Mouse (Mus musculus) heart, adult 18-20 months (tissue): ENCODE data around the gene 2010111I01Rik. TPM values are rescaled to one million over a fixed set of nuclear protein-coding genes. Genes with fewer than 3 reads are reported as not detected.
"Not testable (repeated sequence)": the region's sequence is repeated elsewhere in the genome, so short reads cannot be mapped to it uniquely, and the experiment has no call there.

Experiments
- DNase-seq, 2 experiments: peaks; one replicate each; pipeline ENCODE4 v3.0.0; 2021 to 2022; ENCODE audit warnings: mixed read lengths in 1 of 2
- total RNA-seq, 2 experiments: library from RNA; stranded (reverse); gene quantifications; 2 replicates each; pipeline ENCODE4 v1.2.3; 2021

Gene 2010111I01Rik
- total RNA-seq, 2 experiments from 2014 or later, result 82.0 to 84.9 TPM

GRCm38 (mm10) chr13:63199588-63199987, 234.9 kb downstream of the 2010111I01Rik start:
- no peak for DNase-seq

GRCm38 (mm10) chr13:63203502-63204278, 239.0 kb downstream of the 2010111I01Rik start:
- no peak for DNase-seq

- no peak for DNase-seq
Observed at GRCm38 (mm10) chr13:63205750-63206149, 241.1 kb downstream of the 2010111I01Rik start.

DNA sequence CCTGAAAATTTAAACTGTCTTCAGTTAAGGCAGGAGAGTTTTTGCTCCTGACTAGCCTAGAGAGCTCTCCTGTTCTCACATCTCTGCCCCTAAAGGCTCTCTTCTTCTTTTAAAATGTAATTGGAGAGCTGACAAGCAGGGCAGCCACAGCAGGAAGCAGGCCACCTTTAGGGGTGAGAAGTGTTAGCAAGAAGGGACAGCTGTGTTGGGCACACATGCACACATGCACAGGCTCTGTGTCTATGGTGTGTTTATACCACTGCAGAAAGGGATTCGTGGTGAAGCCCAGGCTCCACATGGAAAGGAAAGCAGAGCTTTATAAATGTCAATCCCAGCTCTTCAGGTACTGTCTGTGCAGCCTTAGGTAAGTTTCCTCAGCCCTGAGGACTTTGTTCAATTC, 241.7 kb downstream of the 2010111I01Rik start:
- no peak for DNase-seq

- DNase-seq, result no peak
Observed at GRCm38 (mm10) chr13:63216537-63216936, 251.8 kb downstream of the 2010111I01Rik start.

GRCm38 (mm10) chr13:63223026-63223770, 258.5 kb downstream of the 2010111I01Rik start:
- no peak for DNase-seq

- DNase-seq, result no peak
Observed at GRCm38 (mm10) chr13:63225796-63226583, 261.3 kb downstream of the 2010111I01Rik start.

DNA sequence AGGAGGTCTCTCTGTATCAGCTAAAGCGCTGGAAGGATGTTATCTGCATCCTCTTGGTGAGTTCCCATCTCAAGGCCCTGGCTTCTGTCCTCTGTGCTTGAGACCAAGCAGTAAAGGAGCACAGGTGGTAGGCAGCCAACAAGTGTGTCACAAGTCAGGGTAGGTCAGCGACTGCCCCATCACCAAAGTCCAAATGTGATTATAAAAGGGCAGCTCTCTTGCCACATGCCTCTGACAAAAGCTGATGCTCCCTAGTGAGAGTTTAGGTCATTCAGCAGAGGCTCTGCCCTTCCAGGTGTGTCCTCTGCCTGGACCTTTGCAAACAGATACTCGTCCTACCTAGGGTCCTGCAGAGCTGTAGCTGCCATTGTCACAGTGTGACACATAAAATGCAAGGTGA, 263.1 kb downstream of the 2010111I01Rik start:
- no peak for DNase-seq

GRCm38 (mm10) chr13:63230955-63231701, 266.4 kb downstream of the 2010111I01Rik start:
- DNase-seq, result peak; percentile 22 to 34

- DNase-seq, result peak in 1 of 2 experiments; percentile 25
Observed at GRCm38 (mm10) chr13:63231702-63232070, 267.0 kb downstream of the 2010111I01Rik start.

GRCm38 (mm10) chr13:63232558-63232957, 267.9 kb downstream of the 2010111I01Rik start:
- no peak for DNase-seq

DNA sequence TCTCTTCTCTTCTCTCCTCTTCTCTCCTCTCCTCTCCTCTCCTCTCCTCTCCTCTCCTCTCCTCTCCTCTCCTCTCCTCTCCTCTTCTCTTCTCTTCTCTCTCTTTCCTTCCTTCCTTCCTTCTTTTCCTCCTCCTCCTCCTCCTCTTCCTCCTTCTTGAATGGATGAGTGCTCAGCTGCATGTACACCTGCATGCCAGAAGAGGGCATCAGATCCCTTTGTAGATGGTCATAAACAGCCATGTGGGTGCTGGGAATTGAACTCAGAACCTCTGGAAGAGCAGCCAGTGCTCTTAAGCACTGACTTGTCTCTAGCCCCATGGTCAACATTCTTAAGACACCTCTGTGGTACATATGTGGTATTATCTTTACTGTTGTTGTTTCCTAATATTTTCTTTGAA, 269.8 kb downstream of the 2010111I01Rik start:
- not testable (repeated sequence) for DNase-seq

GRCm38 (mm10) chr13:63235551-63235950, 270.9 kb downstream of the 2010111I01Rik start:
- peak in 1 of 2 experiments; percentile 10 for DNase-seq

DNA sequence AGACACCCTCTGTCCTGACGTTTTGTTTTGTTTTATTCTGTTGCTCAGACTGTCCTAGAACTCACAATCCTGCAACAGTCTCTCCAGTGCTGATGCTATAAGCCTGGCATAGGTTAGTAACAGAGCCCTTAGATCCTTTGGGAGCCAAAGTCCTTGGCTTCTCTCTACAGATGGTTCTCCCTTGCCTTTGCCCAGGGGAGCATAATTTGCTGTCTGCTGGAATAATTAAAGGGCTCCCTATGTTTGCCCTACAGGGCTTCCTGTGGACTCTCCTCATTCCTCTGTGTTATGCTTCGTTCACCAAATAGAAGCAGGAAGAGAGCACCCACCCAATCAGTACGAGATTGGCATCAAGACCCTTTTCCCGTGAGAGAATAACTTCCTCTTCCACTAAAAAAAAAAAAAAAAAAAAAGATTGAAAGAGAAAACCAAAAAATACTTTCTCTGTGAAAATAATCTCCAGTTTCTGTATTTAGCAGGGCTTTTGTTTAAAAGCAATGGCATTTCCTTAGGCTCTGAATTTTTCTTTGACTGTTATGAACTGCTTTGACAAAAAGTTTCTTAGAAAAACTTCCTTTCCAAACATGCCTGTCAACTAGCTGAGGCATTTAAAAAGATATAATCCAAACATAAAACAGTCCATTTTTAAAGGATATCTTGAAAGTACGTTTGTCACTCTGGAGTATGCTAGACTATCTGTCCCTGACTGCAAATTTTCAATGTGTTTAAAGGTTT, 271.6 kb downstream of the 2010111I01Rik start:
- DNase-seq, result peak; percentile 19 to 22

DNA sequence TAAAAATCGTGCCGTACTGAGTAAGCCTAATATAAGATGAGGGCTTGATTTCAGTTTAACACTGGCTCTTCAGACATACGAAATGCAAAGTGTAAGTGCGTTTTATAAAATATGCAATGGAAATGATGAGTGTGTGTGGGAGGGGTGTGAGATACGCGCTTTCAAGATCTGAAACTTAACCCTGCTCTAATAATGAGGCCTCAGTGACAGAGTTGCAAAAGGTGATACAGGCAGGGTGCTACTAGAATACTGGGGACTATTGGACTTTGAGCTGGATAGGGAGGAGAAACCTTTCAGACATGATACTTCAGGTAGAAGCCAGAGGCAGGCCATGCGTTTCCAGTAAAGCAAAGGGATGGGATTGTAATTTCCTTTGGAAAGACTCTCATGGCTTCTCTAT, 273.4 kb downstream of the 2010111I01Rik start:
- DNase-seq, result no peak

DNA sequence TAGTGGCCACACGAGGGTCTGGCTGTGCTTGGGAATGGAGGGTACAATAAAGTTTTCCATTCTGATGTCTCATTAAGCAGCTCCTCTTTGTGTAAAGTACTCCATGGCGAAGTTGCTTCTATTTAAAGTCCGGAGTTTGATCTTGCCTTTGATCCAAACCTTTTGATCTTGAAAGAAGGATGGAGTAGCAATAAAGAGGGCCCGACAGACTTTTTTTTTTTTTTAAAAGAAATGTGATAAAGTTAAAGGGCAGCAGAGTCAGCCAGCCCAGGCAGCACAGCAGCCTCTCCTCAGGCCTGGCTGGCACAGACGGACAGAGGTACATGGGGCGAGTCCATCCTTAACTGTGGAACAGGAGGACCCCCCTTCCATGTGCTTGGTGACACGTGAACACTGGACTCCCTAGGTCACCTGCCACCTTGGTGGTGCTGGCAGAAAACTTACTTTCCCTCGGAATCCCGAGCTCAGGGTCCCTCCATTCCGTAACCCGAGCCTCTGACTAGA, 274.7 kb downstream of the 2010111I01Rik start:
- peak in 1 of 2 experiments; percentile 68 for DNase-seq

DNA sequence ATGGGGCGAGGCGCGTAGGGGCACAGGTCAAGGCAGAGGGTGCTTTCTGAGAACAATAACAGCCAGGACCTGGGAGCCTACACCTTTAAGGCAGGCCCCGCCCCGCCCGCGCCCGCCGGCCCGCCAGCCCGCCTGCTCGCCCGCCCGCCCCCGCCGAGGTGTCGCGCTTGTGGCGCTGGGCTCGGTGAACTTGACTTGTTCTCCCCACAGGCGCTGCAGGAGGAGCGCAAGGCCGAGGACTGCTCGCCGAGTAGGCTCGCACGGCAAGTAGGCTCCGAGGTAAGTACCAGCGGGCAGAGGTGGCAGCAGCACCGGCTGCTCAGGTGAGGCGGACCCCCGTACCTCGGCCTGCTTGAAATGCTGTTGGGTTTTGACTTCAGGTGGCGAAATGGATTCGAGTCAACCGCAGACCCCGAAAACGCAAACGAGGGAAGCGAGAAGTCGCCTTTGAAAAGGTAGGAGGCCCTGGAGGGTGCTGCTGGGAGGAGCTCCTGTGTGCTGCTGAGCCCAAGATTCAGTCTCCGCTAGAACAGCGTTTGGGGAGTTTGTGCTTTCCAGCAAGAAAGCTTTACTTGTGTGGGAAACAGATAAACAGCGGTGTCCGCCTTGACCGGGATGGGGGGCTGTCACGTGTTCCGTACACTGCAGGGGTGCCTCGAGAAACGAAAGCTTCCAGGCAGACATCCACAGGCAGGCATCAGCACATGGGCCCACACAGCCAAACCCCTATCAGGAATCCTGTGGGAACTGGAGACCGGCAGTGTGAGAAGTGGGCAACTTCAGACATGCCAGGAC, 275.4 kb downstream of the 2010111I01Rik start:
- peak; percentile 92 for DNase-seq

DNA sequence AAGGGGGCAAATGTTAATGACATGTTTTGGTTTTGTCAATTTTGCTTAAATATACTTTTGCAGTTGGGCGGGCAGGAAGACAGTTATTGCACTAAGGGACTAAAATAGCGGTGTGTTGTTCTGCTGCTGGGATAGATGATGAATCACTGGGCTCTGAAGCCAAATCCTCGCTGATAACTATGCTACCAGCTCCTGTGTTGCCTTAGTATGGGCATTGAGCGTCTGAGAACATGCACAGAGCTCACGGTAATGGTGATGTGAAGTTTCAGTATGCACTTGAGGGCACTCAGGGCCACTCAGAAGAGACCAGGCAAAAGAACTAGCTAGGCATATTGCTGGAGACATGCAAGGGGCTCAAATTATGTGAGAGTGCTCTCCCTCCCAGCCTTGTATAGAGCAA, 276.1 kb downstream of the 2010111I01Rik start:
- peak; percentile 70 for DNase-seq

GRCm38 (mm10) chr13:63241665-63242064, 277.0 kb downstream of the 2010111I01Rik start:
- peak; percentile 18 to 55 for DNase-seq
